In genomic region chr6:114795706-114796325, GRCm38 (mm10) we compare ENCODE assay signal across 27 mouse cellular contexts.
A peak's percentile ranks its signal among the peaks of the same experiment; 100 is the strongest.
DNase-seq lines count a peak whose midpoint lies in the region; ATAC-seq and TF ChIP-seq lines count a peak whose summit lies in the region.
"Had no signal": no experiment of that assay in that cellular context is flagged by ENCODE, and none has a peak within 500 bp of the region (broad histone marks: within the 10 kb centered on the region; RNA-seq: fewer than 3 reads in every experiment).

No protein-coding gene starts in this region.

- no peak for TF ChIP-seq EP300 in liver, postnatal 0 days (IDR thresholded peaks at IDR 0.05; ENCODE audit: low read depth)
- TF ChIP-seq EP300 in MEL (IDR thresholded peaks at IDR 0.05; ENCODE audit: low read depth in 1 of 2, low read length in 2 of 2), result peak; percentile 16 to 49; a peak in 1 of 4 replicates

- no peak overlapping the region for H3K4me2 ChIP-seq in liver, embryonic 12.5 days
- H3K4me2 ChIP-seq in liver, postnatal 0 days (ENCODE audit: low read depth, low read length), result no peak overlapping the region
- H3K4me2 ChIP-seq in hindbrain, embryonic 16.5 days (ENCODE audit: low read length), result no peak overlapping the region
- H3K4me2 ChIP-seq: embryonic facial prominence, embryonic 13.5 days; forebrain, embryonic 12.5 days; forebrain, embryonic 15.5 days; heart, embryonic 13.5 days; hindbrain, embryonic 14.5 days had no signal

- no peak for DNase-seq in liver, postnatal 0 days
- DNase-seq in G1E (ENCODE audit: low spot score), result peak; percentile 43
- no peak for DNase-seq in MEL (ENCODE audit: low read depth, low spot score)
- DNase-seq in adrenal gland, postnatal 4 days (ENCODE audit: low spot score in 2 of 2), result no peak
- DNase-seq: adrenal gland, adult 2 months; adrenal gland, postnatal 14 days; cerebellum, adult 11-12 months; cerebellum, adult 8-10 months; cerebellum, postnatal 10 days; cerebellum, postnatal 36 days; embryo, embryonic 11 days; gastrocnemius, postnatal 25 days; heart, adult 2 months; heart, postnatal 14 days; heart, postnatal 4 days had no signal

- 59% methylated on average over 7 of the region's 7 CpGs for WGBS in liver, embryonic 12.5 days (ENCODE audit: insufficient replicate concordance)
- 75% methylated on average over 7 of the region's 7 CpGs for WGBS in liver, postnatal 0 days (ENCODE audit: insufficient replicate concordance)
- WGBS in hindbrain, embryonic 16.5 days, result 88% methylated on average over 7 of the region's 7 CpGs

- no peaks in the 10 kb centered on the region for H3K9me3 ChIP-seq in liver, embryonic 12.5 days (replicated peaks)
- no peaks in the 10 kb centered on the region for H3K9me3 ChIP-seq in liver, postnatal 0 days (ENCODE audit: low read length)
- H3K9me3 ChIP-seq in G1E (replicated peaks), result no peaks in the 10 kb centered on the region
- H3K9me3 ChIP-seq in MEL (replicated peaks; ENCODE audit: insufficient read depth, low read length), result no peaks in the 10 kb centered on the region
- no peaks in the 10 kb centered on the region for H3K9me3 ChIP-seq in hindbrain, embryonic 16.5 days (ENCODE audit: control insufficient read depth, low read length)
- H3K9me3 ChIP-seq: embryonic facial prominence, embryonic 10.5 days; embryonic facial prominence, embryonic 13.5 days; forebrain, embryonic 12.5 days; forebrain, embryonic 15.5 days; heart, embryonic 10.5 days; heart, embryonic 13.5 days had no signal

- TF ChIP-seq CTCF in liver, postnatal 0 days (IDR thresholded peaks at IDR 0.05; ENCODE audit: low read depth), result no peak
- TF ChIP-seq CTCF in G1E (IDR thresholded peaks at IDR 0.05; ENCODE audit: low read depth, low read length), result no peak
- TF ChIP-seq CTCF in MEL (IDR thresholded peaks at IDR 0.05 in 2 of 3, conservative IDR thresholded peaks at IDR 0.05 in 1 of 3; ENCODE audit: control insufficient read depth in 1 of 3, insufficient read depth in 1 of 3, low read depth in 2 of 3, low read length in 3 of 3, poor library complexity in 1 of 3, severe bottlenecking in 1 of 3), result no peak

- no peak overlapping the region for H3K27ac ChIP-seq in liver, embryonic 12.5 days
- H3K27ac ChIP-seq in liver, postnatal 0 days (ENCODE audit: low read depth), result no peak overlapping the region
- H3K27ac ChIP-seq in MEL (ENCODE audit: control insufficient read depth, low read depth, low read length), result no peak overlapping the region
- no peak overlapping the region for H3K27ac ChIP-seq in hindbrain, embryonic 16.5 days (ENCODE audit: low read depth, low read length)
- H3K27ac ChIP-seq: embryonic facial prominence, embryonic 10.5 days; embryonic facial prominence, embryonic 13.5 days; forebrain, embryonic 12.5 days; forebrain, embryonic 15.5 days; heart, adult 2 months; heart, embryonic 10.5 days; heart, embryonic 13.5 days; hindbrain, embryonic 14.5 days had no signal

- TF ChIP-seq RAD21 in MEL (IDR thresholded peaks at IDR 0.05; ENCODE audit: low read depth, low read length), result no peak

- H3K79me2 ChIP-seq in MEL (ENCODE audit: control insufficient read depth, insufficient read depth, low read length, poor library complexity), result no peaks in the 10 kb centered on the region

- H3K4me3 ChIP-seq in liver, embryonic 12.5 days, result no peak overlapping the region
- no peak overlapping the region for H3K4me3 ChIP-seq in liver, postnatal 0 days (ENCODE audit: low read depth, low read length)
- H3K4me3 ChIP-seq in G1E (ENCODE audit: low read depth, low read length) (peak overlapping the region; percentile 31; the same call in 1 of the 2 replicates), MEL (ENCODE audit: control insufficient read depth in 1 of 2, insufficient read depth in 1 of 2, low read depth in 2 of 2, low read length in 2 of 2) (no peak overlapping the region)
- no peak overlapping the region for H3K4me3 ChIP-seq in hindbrain, embryonic 16.5 days (ENCODE audit: low read length)
- H3K4me3 ChIP-seq: embryonic facial prominence, embryonic 10.5 days; embryonic facial prominence, embryonic 13.5 days; erythroblast, embryonic 14.5 days; forebrain, embryonic 12.5 days; forebrain, embryonic 15.5 days; heart, adult 2 months; heart, embryonic 10.5 days; heart, embryonic 13.5 days had no signal

- H3K4me1 ChIP-seq in liver, embryonic 12.5 days, result peaks cover 19% of the 10 kb centered on the region
- no peaks in the 10 kb centered on the region for H3K4me1 ChIP-seq in liver, postnatal 0 days (ENCODE audit: insufficient read depth)
- H3K4me1 ChIP-seq in G1E (ENCODE audit: insufficient read depth, low read depth, low read length) (peaks cover 68% of the 10 kb centered on the region), MEL (ENCODE audit: control insufficient read depth in 1 of 2, insufficient read depth in 2 of 2, low read length in 2 of 2) (peaks cover 0 to 5% of the 10 kb centered on the region in 2 experiments; a peak in 2 of 4 replicates)
- no peaks in the 10 kb centered on the region for H3K4me1 ChIP-seq in hindbrain, embryonic 16.5 days (ENCODE audit: control insufficient read depth, insufficient read depth, low read depth, low read length)
- H3K4me1 ChIP-seq: forebrain, embryonic 15.5 days had no signal

- no peak for TF ChIP-seq POLR2A in MEL (IDR thresholded peaks at IDR 0.05; ENCODE audit: control insufficient read depth in 1 of 2, insufficient read depth in 1 of 2, low read depth in 1 of 2, low read length in 2 of 2, poor library complexity in 1 of 2)

- no peaks in the 10 kb centered on the region for H3K27me3 ChIP-seq in liver, embryonic 12.5 days (replicated peaks)
- H3K27me3 ChIP-seq in liver, postnatal 0 days (ENCODE audit: insufficient read depth, low read length), result no peaks in the 10 kb centered on the region
- no peaks in the 10 kb centered on the region for H3K27me3 ChIP-seq in G1E (ENCODE audit: insufficient read depth, low read length)
- no peaks in the 10 kb centered on the region for H3K27me3 ChIP-seq in MEL (ENCODE audit: control insufficient read depth in 1 of 2, insufficient read depth in 2 of 2, low read length in 2 of 2)
- no peaks in the 10 kb centered on the region for H3K27me3 ChIP-seq in hindbrain, embryonic 16.5 days (replicated peaks; ENCODE audit: control insufficient read depth, insufficient read depth, low read length)
- H3K27me3 ChIP-seq: embryonic facial prominence, embryonic 13.5 days; forebrain, embryonic 12.5 days; forebrain, embryonic 15.5 days; heart, embryonic 13.5 days; Patski had no signal

- H3K36me3 ChIP-seq in liver, embryonic 12.5 days, result no peaks in the 10 kb centered on the region
- H3K36me3 ChIP-seq in liver, postnatal 0 days (replicated peaks; ENCODE audit: insufficient read depth, low read length), result no peaks in the 10 kb centered on the region
- H3K36me3 ChIP-seq in G1E (replicated peaks) (peaks cover 29% of the 10 kb centered on the region), MEL (ENCODE audit: control insufficient read depth in 1 of 2, insufficient read depth in 2 of 2, low read length in 2 of 2) (peaks cover 0 to 7% of the 10 kb centered on the region in 2 experiments; a peak in 2 of 4 replicates)
- no peaks in the 10 kb centered on the region for H3K36me3 ChIP-seq in hindbrain, embryonic 16.5 days (ENCODE audit: control insufficient read depth, insufficient read depth, low read length)
- H3K36me3 ChIP-seq: embryonic facial prominence, embryonic 10.5 days; embryonic facial prominence, embryonic 13.5 days; forebrain, embryonic 12.5 days; forebrain, embryonic 15.5 days; heart, embryonic 10.5 days; heart, embryonic 13.5 days had no signal

- H3K9ac ChIP-seq in liver, embryonic 12.5 days, result no peak overlapping the region
- H3K9ac ChIP-seq in liver, postnatal 0 days (replicated peaks), result no peak overlapping the region
- no peak overlapping the region for H3K9ac ChIP-seq in MEL (ENCODE audit: control insufficient read depth, low read depth, low read length, poor library complexity, severe bottlenecking)
- H3K9ac ChIP-seq in hindbrain, embryonic 16.5 days (ENCODE audit: low read depth, low read length), result no peak overlapping the region
- H3K9ac ChIP-seq: embryonic facial prominence, embryonic 13.5 days; forebrain, embryonic 12.5 days; forebrain, embryonic 15.5 days; heart, embryonic 13.5 days; hindbrain, embryonic 14.5 days had no signal

- ATAC-seq in liver, embryonic 12.5 days, result peak; percentile 46; the same call in 1 of the 2 replicates
- ATAC-seq in liver, postnatal 0 days, result no peak
- peak; percentile 87 for ATAC-seq in G1E (ENCODE audit: extremely low read depth, insufficient number of reproducible peaks, low FRiP score, poor library complexity, severe bottlenecking)
- ATAC-seq in hindbrain, embryonic 16.5 days, result no peak
- ATAC-seq: CD4-positive, CD25-positive, alpha-beta regulatory T cell, adult 4 months; forebrain, embryonic 15.5 days; Patski had no signal

TF ChIP-seq in MEL, 35 proteins besides CTCF, POLR2A, EP300 and RAD21:
- TF ChIP-seq TCF12 (IDR thresholded peaks at IDR 0.05; ENCODE audit: low read depth, low read length) (peak; percentile 57), MXI1 (IDR thresholded peaks at IDR 0.05; ENCODE audit: low read depth, low read length) (no peak), GABPA (IDR thresholded peaks at IDR 0.05; ENCODE audit: low read depth, low read length) (no peak), JUND (IDR thresholded peaks at IDR 0.05; ENCODE audit: low read depth, low read length) (no peak), ETS1 (IDR thresholded peaks at IDR 0.05; ENCODE audit: low read depth, low read length) (0 out of 2 replicates have a peak, but pooled peaks have one; percentile 13), GATA1 (IDR thresholded peaks at IDR 0.05; ENCODE audit: low read depth, low read length) (peak; percentile 56; the same call in 1 of the 2 replicates)

Comparison
In these comparisons a context has a peak if more than half of its experiments do, and no peak if none do; other contexts are left out.
1. ATAC-seq: peak in liver, embryonic 12.5 days (single experiment) and G1E (single experiment); none in liver, postnatal 0 days (single experiment) and hindbrain, embryonic 16.5 days (single experiment).